Comparison of ENCODE assay signal across 8 mouse cellular contexts in genomic region chr12:108766316-108766715, GRCm38 (mm10). TPM values are rescaled to one million over a fixed set of nuclear protein-coding genes. Genes with fewer than 3 reads are reported as not detected.
DNase-seq lines count a peak whose midpoint lies in the region; ATAC-seq lines count a peak whose summit lies in the region.

No protein-coding gene starts in this region.

- H3K9ac ChIP-seq in neural tube, embryonic 11.5 days (ENCODE audit: low read length): no peak overlapping the region; the same call in 1 of the 2 replicates
- H3K9ac ChIP-seq in intestine, embryonic 15.5 days: peak overlapping the region; percentile 43

- H3K4me1 ChIP-seq in neural tube, embryonic 11.5 days (ENCODE audit: control insufficient read depth, insufficient read depth, low read length): no peaks in the 10 kb centered on the region
- peaks cover 19% of the 10 kb centered on the region for H3K4me1 ChIP-seq in forebrain, embryonic 10.5 days
- H3K4me1 ChIP-seq in intestine, embryonic 15.5 days (replicated peaks): peaks cover 22% of the 10 kb centered on the region
- H3K4me1 ChIP-seq in midbrain, embryonic 10.5 days: peaks cover 19% of the 10 kb centered on the region

- no peak overlapping the region for H3K27ac ChIP-seq in neural tube, embryonic 11.5 days (ENCODE audit: low read depth, low read length)
- H3K27ac ChIP-seq in forebrain, embryonic 10.5 days: peak overlapping the region; percentile 45; the same call in 1 of the 2 replicates
- peak overlapping the region; percentile 72 for H3K27ac ChIP-seq in intestine, embryonic 15.5 days
- peak overlapping the region; percentile 57; the same call in 1 of the 2 replicates for H3K27ac ChIP-seq in midbrain, embryonic 10.5 days (replicated peaks)

- 0 out of 2 replicates have a peak overlapping the region, but pooled peaks have one; percentile 30 for H3K4me2 ChIP-seq in neural tube, embryonic 11.5 days (ENCODE audit: low read depth)
- peak overlapping the region; percentile 62 for H3K4me2 ChIP-seq in intestine, embryonic 15.5 days (replicated peaks)

- H3K27me3 ChIP-seq in neural tube, embryonic 11.5 days (ENCODE audit: control insufficient read depth, insufficient read depth, low read length): no peaks in the 10 kb centered on the region
- H3K27me3 ChIP-seq in forebrain, embryonic 10.5 days (ENCODE audit: poor library complexity, severe bottlenecking): no peaks in the 10 kb centered on the region
- no peaks in the 10 kb centered on the region for H3K27me3 ChIP-seq in intestine, embryonic 15.5 days (replicated peaks)
- H3K27me3 ChIP-seq in midbrain, embryonic 10.5 days (ENCODE audit: low read depth, poor library complexity, severe bottlenecking): no peaks in the 10 kb centered on the region

- H3K4me3 ChIP-seq in neural tube, embryonic 11.5 days (ENCODE audit: low read depth, low read length): no peak overlapping the region
- peak overlapping the region; percentile 32; the same call in 1 of the 2 replicates for H3K4me3 ChIP-seq in forebrain, embryonic 10.5 days
- peak overlapping the region; percentile 33 for H3K4me3 ChIP-seq in intestine, embryonic 15.5 days (replicated peaks)
- H3K4me3 ChIP-seq in midbrain, embryonic 10.5 days: peak overlapping the region; percentile 27; the same call in 1 of the 2 replicates

- WGBS in neural tube, embryonic 11.5 days: 74% methylated on average over 10 of the region's 10 CpGs
- 66% methylated on average over 10 of the region's 10 CpGs for WGBS in forebrain, embryonic 10.5 days
- 51% methylated on average over 10 of the region's 10 CpGs for WGBS in intestine, embryonic 15.5 days
- WGBS in midbrain, embryonic 10.5 days: 74% methylated on average over 10 of the region's 10 CpGs

- H3K9me3 ChIP-seq in neural tube, embryonic 11.5 days (ENCODE audit: control insufficient read depth, low read length): no peaks in the 10 kb centered on the region
- no peaks in the 10 kb centered on the region for H3K9me3 ChIP-seq in forebrain, embryonic 10.5 days
- no peaks in the 10 kb centered on the region for H3K9me3 ChIP-seq in intestine, embryonic 15.5 days
- H3K9me3 ChIP-seq in midbrain, embryonic 10.5 days (replicated peaks): no peaks in the 10 kb centered on the region

- ATAC-seq in neural tube, embryonic 11.5 days (ENCODE audit: insufficient read depth, low FRiP score, low TSS enrichment): no peak
- ATAC-seq in intestine, embryonic 15.5 days: no peak; the same call in 1 of the 2 replicates

- no peaks in the 10 kb centered on the region for H3K36me3 ChIP-seq in neural tube, embryonic 11.5 days (ENCODE audit: control insufficient read depth, insufficient read depth, low read length)
- peaks cover 5% of the 10 kb centered on the region; the same call in 1 of the 2 replicates for H3K36me3 ChIP-seq in forebrain, embryonic 10.5 days (replicated peaks)
- H3K36me3 ChIP-seq in intestine, embryonic 15.5 days: no peaks in the 10 kb centered on the region
- no peaks in the 10 kb centered on the region for H3K36me3 ChIP-seq in midbrain, embryonic 10.5 days

- no peak for DNase-seq in neural tube, embryonic 11.5 days (ENCODE audit: low spot score)
- DNase-seq in neural tube, embryonic 10.5 days (ENCODE audit: extremely low spot score, low spot score): no peak
- DNase-seq in forebrain, embryonic 10.5 days (ENCODE audit: extremely low spot score, low spot score): no peak
- no peak for DNase-seq in midbrain, embryonic 10.5 days (ENCODE audit: low spot score)
- no peak for DNase-seq in Muller cell, postnatal 12 days (ENCODE audit: inconsistent ontology term)
- DNase-seq in adipocyte (ENCODE audit: low spot score): no peak
- DNase-seq in ovary, postnatal 14 days (ENCODE audit: low spot score): no peak

RNA-seq across cellular contexts. Expression of gene Yy1, which starts 26.5 kb away (rescaled TPM):
- polyA plus RNA-seq in neural tube, embryonic 11.5 days (2014; fragmentation: Nextera tagmentation; extraction: Ambion mirVana): 17.6 and 18.7 TPM in 2 replicates
- polyA plus RNA-seq in forebrain, embryonic 10.5 days (2016; fragmentation: Nextera tagmentation; extraction: Ambion mirVana): 15.1 and 15.4 TPM in 2 replicates
- 15.3 and 15.7 TPM in 2 replicates for polyA plus RNA-seq in intestine, embryonic 15.5 days (2015; fragmentation: Nextera tagmentation; extraction: Ambion mirVana)
- 13.0 and 14.4 TPM in 2 replicates for polyA plus RNA-seq in midbrain, embryonic 10.5 days (2016; fragmentation: Nextera tagmentation; extraction: Ambion mirVana)
